Mouse (Mus musculus): ENCODE data around the gene Alpk1.

The Alpk1 gene

GRCm38 (mm10) chr3:127630735-127631372 lies 149.5 kb downstream of the Alpk1 start:
- in situ Hi-C loops (cut with MseI, MboI), result loop anchor here (25.0 kb wide), 1 partner anchor 306 kb away; no protein-coding TSS in a partner anchor

- in situ Hi-C loops (cut with MseI, MboI), result loop anchor here (25.0 kb wide), 1 partner anchor 307 kb away; no protein-coding TSS in a partner anchor
Measured at GRCm38 (mm10) chr3:127630190-127630589, 150.1 kb downstream of the Alpk1 start.

GRCm38 (mm10) chr3:127628311-127629184 lies 151.8 kb downstream of the Alpk1 start:
- in situ Hi-C loops (cut with MseI, MboI), result loop anchor here (5.0 to 25.0 kb wide), 2 partner anchors 134 to 309 kb away; no protein-coding TSS in a partner anchor

- in situ Hi-C loops (cut with MseI, MboI), result loop anchor here (5.0 to 25.0 kb wide), 2 partner anchors 134 to 309 kb away; no protein-coding TSS in a partner anchor
Measured at GRCm38 (mm10) chr3:127627956-127628310, 152.4 kb downstream of the Alpk1 start.

GRCm38 (mm10) chr3:127627151-127627955 lies 153.0 kb downstream of the Alpk1 start:
- in situ Hi-C loops (cut with MseI, MboI), result loop anchor here (5.0 to 25.0 kb wide), 2 partner anchors 135 to 310 kb away; no protein-coding TSS in a partner anchor

- in situ Hi-C loops (cut with MseI, MboI), result loop anchor here (5.0 to 25.0 kb wide), 2 partner anchors 136 to 311 kb away; no protein-coding TSS in a partner anchor
Measured at GRCm38 (mm10) chr3:127626524-127626923, 153.8 kb downstream of the Alpk1 start.

- in situ Hi-C loops (cut with MseI, MboI), result loop anchor here (5.0 to 25.0 kb wide), 2 partner anchors 136 to 311 kb away; no protein-coding TSS in a partner anchor
Measured at GRCm38 (mm10) chr3:127625701-127626399, 154.5 kb downstream of the Alpk1 start.

GRCm38 (mm10) chr3:127625296-127625695 lies 155.0 kb downstream of the Alpk1 start:
- in situ Hi-C loops (cut with MseI, MboI), result loop anchor here (5.0 to 25.0 kb wide), 2 partner anchors 137 to 312 kb away; no protein-coding TSS in a partner anchor
